Mouse (Mus musculus) adipocyte (in vitro differentiated cells): Measurements from ENCODE around the gene Ttc23.

Experiments used
- DNase-seq: peaks from one replicate; pipeline ENCODE4 v3.0.0-alpha.2; 2016; ENCODE audit warnings: low spot score

The Ttc23 gene

DNA sequence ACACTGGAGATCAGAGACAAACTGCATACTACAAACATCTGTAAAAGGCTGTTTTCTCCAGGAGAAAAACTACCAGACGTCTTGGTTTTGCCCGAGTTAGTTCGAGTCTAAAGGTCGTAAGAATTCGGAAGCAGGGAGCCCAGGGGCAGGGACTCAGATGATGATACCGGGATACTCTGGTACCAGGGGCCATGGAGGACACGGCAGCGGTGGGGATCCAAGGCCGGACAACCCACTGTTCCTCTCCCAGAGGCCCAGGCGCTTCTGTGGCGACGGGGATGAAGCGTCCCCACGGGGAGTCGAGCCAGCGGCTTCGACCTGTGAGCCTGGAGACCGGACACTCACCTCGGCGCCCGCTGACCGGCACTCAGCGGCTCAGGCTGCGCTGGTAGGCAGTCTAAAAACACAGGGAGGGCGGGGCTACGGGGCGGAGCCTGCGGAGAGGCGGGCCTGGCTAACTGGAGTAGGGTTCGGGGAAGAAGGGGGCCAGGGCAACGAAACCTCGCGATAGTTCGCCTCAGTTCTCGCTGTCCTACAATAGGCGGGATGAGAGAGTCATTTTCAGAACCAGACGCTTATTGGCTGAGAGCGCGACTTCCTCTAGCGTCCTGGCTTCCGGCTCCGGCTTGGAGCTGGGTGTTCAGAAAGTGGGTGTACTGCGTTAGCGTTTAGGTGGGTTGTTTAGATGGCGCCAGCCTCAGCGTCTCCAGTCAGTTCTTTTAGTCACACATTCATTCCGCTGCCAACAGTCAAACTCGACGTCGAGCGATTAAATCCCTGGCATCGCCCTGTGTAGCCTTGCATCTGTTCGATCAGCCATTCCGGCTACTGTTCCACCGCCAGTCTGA is 2.2 kb upstream of the Ttc23 start, which contains the start of gene Lrrc28:
Gene Lrrc28 (minus strand): TSS at position 436 of the 848 bp plus-strand sequence.
- peak; percentile 98 for DNase-seq

GRCm38 (mm10) chr7:67645681-67646014 is 1.6 kb upstream of the Ttc23 start:
- no peak for DNase-seq

- DNase-seq, result no peak
Observed at GRCm38 (mm10) chr7:67646131-67646530, 1.1 kb upstream of the Ttc23 start.

DNA sequence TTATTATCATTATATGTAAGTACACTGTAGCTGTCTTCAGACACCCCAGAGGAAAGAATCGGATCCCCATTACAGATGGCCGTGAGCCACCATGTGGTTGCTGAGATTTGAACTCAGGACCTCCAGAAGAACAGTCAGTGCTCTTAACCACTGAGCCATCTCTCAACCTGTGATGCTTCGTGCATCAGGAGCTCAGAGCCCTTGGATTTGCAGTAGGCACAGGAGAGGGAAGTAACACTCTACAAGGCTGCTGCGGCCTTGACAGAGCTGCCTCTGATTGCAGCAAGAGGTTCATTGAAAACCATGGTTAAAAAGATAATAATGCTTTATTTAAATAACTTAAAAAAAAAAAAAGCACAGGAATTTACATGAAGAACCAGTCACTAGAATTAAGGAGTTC is 1.2 kb downstream of the Ttc23 start:
- DNase-seq, result no peak

DNA sequence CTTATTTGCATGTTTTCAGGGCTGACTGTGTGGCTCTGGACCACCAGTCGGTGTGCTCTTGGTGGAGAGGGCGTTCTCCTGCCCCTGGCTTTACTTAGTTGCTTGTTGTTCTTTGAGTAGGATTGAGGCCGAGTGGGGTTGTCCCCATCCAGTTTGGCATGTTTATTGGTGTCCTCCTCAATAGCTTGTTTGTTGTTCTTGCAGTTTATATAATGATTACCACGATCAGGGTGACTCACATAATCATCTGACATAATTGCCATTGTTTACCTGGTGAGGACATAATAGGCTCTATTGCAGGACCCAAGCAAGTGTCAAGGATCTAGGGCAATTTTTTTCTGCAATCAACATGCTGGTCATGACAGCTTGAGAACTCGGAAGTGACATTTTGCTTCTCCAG is 5.0 kb downstream of the Ttc23 start:
- no peak for DNase-seq

- no peak for DNase-seq
Observed at GRCm38 (mm10) chr7:67654668-67655067, 7.5 kb downstream of the Ttc23 start.

DNA sequence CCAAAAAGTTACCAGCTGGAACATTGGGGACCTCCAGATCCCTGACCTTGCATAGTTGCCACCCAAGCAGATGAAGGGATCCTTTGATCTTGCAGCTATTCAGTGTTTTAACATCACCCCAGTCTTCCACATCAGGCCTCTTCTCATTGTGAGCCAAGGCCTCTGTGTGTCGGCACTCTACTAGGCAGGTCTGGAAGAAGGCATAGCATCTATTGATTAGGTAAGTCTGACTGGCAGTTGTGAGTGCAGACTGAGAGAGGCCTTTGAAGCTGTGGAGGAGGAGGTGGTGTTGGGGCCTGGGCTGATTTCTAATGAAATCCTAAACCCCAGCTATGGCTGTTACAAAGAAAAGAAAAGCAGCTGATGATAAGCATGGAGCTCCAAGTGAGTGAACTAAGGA is 8.0 kb downstream of the Ttc23 start:
- no peak for DNase-seq

GRCm38 (mm10) chr7:67658110-67658509 is 10.9 kb downstream of the Ttc23 start:
- DNase-seq, result no peak

GRCm38 (mm10) chr7:67662424-67662823 is 15.2 kb downstream of the Ttc23 start:
- no peak for DNase-seq

- no peak for DNase-seq
Observed at GRCm38 (mm10) chr7:67663981-67664694, 16.9 kb downstream of the Ttc23 start.

DNA sequence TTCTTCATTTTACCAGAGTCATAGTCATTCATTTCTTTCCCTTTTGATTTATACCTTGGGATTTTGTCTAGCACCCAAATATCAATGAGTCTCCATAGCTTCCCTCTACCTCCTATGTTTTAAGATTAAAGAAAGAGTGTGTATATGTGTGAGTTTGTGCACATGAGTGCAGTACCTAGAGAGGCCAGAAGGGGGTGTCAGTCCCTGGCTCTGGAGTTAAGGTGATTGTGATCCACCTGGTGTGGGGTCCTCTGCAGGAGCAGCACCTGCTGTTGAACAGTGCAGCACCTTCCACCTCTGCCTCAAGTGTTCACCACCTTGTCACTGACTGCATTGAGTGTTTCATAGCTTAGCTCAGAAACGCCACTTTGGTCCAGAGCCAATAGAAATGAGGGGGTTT is 23.8 kb downstream of the Ttc23 start:
- no peak for DNase-seq

DNA sequence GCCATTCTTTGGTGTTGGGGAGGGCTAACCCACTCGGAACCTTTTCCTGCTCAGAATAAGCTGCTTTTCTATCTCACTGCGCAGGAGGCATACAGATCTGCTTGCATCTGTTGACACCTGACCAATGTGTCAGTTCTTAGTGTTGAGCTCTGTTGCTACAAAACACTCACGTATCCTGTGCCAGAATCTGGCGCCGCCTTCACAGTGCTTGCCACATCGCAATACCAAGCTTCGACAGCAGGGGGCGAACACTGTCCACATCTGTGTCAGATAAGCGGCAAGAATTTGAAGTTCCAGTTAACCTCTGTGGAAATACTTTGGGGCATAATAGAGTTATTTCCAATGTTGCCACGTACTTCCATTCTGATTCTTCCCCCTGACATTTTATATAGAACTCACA is 25.4 kb downstream of the Ttc23 start:
- peak; percentile 92 for DNase-seq

- DNase-seq, result no peak
Observed at GRCm38 (mm10) chr7:67673656-67674055, 26.4 kb downstream of the Ttc23 start.

DNA sequence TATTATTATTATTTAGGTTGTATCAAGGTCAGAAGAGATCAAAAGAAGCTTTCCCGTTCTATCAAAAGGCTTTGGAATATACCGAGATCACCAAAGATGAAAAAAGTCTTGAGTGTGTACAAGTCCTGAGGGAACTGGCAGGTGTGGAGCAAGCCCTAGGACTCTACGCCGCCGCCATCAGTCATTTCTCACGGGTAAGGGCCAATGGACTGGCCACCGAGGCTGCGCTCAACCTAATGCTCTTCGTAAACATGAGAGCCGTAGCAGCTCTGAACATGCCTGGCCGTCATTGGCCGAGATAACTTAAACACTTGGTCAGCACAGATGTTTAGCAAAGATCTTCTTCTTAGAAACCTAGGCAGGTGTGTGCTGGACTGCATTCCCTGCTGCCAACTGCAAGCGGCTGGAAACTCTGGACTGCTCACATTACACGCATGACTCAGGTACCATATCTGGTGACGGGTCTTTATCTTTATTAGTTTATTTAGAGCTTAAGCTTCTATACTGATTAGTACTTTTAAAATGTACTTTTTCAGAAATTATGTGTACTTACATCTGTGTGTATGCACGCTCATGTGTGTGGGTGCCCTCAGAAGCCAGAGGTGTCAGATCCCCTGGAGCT is 31.8 kb downstream of the Ttc23 start:
- DNase-seq, result no peak

- DNase-seq, result no peak
Observed at GRCm38 (mm10) chr7:67681078-67681477, 33.9 kb downstream of the Ttc23 start.

DNA sequence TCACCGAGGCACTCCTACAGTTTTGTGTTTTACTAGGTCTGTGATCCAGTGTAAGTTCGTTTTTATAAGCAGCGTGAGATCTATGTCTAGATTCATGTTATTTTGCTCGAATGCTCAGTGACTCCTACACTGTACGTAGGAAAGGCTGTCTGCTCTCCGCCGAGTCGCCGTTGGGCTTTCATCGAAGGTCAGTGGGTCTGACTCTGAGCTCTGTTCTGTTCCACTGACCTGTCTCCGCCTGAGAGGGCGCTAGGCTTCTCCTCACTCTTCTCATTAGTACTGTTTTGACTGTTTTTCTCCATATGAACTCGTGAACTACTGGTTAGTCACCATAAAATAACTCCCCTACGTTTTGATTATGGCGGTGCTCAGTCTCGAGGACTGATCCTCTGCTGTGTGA is 35.8 kb downstream of the Ttc23 start:
- DNase-seq, result no peak

DNA sequence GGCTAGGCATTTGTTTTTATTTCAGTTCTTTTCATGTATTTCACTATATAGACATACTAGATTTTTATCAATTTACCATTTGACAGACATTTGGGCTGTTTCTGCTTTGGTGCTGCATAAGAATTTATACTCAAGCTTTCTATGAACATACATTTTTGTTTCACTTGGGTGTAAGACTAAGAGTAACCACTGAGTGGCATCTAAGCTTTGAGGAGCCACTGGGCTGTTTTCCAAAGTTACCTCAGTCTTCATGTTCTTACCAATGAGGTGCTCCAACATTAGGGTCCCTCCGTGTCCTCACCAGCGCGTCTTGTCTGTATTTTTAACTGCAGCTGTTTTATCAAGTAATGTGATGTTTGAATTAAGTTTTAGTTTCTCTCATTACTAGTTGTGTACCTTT is 39.3 kb downstream of the Ttc23 start:
- no peak for DNase-seq

DNA sequence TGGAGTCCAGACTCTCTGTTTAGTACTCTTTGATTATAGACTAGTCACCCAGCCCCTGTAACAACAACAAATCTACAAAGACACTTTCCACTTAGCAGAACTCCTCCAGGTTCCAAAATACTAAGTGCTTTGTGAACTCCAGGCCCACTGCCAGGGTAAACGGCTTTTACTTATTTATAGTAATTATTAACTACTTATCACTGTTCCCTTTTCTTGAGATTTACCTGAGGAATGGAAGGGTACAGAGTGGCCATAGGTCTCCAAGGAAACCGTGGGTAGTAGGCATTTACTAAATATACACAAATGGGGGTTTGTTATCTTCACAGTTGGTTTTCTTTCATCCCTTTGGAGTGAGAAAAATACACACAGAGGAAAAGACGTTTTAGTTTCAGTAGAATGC is 41.1 kb downstream of the Ttc23 start:
- no peak for DNase-seq

DNA sequence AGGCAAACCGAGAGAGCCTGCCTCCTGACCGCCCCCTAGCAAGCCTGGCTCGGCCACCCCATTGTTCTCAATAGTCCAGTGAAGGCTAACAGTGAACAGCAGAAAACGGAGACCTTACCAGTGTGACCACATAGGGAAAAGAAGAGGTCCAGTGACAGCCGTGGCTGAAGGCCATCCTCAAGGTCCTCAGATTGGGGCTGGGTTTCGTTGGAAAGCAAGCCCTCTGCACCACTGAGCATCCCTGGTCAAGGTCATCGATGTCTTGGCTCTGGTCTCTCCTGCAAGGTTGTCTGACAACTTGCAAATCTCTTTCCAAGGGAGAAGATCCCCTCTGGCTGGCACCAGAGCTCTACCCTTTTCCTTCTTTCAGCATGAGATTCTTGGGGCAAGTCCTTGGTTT is 42.6 kb downstream of the Ttc23 start:
- no peak for DNase-seq

DNA sequence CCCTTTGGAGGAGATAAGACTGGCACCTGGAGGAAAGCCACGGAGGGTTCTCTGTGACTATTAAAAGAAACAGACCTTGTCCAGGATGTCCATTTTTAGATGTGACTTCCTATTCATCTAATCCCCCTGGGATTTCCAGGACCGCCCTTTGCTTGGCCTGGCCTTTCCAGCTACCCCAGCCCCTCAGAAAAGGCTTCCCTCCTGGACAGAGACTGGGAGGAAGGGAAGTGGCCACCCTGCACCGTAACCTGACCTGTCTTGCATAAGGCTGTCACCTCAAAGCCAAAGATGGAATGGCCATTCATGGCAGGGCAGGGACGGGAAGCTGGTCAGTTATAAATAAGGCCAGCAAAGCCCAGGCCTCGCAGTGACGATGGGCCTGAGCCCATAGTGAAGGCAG is 43.8 kb downstream of the Ttc23 start:
- no peak for DNase-seq

- no peak for DNase-seq
Observed at GRCm38 (mm10) chr7:67692141-67692540, 44.9 kb downstream of the Ttc23 start.

- no peak for DNase-seq
Observed at GRCm38 (mm10) chr7:67692791-67693538, 45.8 kb downstream of the Ttc23 start.
